Mouse (Mus musculus) small intestine, adult 2 months (tissue): ENCODE measurements around the gene Muc2. TPM values are rescaled to one million over a fixed set of nuclear protein-coding genes. Genes with fewer than 3 reads are reported as not detected.

Experiments used
- H3K27ac ChIP-seq: fragments of 200-500 bp; 2 replicates; pipeline ENCODE4 v1.5.1; 2012; ENCODE audit warnings: low read depth, low read length, control low read depth, inconsistent platforms; ENCODE audit not compliant: insufficient read depth
- H3K27me3 ChIP-seq: fragments of 200-500 bp; 2 replicates; pipeline ENCODE4 v1.6.1; 2012; ENCODE audit warnings: mild to moderate bottlenecking, moderate library complexity, low read length, inconsistent platforms; ENCODE audit not compliant: control insufficient read depth, insufficient read depth
- H3K36me3 ChIP-seq: fragments of 200-500 bp; 2 replicates; pipeline ENCODE4 v1.6.1; 2012; ENCODE audit warnings: mild to moderate bottlenecking, low read length, control low read depth, inconsistent platforms; ENCODE audit not compliant: control insufficient read depth, insufficient read depth
- H3K4me1 ChIP-seq: fragments of 200-500 bp; 2 replicates; pipeline ENCODE4 v1.6.1; 2012; ENCODE audit warnings: low read length, inconsistent platforms, mixed read lengths; ENCODE audit not compliant: control insufficient read depth, insufficient read depth, insufficient read length
- H3K4me3 ChIP-seq: fragments of 200-500 bp; 2 replicates; pipeline ENCODE4 v1.5.1; 2012; ENCODE audit warnings: low read depth, mild to moderate bottlenecking, control low read depth, inconsistent platforms, low read length, moderate library complexity
- CTCF ChIP-seq: fragments of 200-500 bp; IDR thresholded peaks from 2 replicates; pipeline ENCODE4 v1.5.1; 2012; ENCODE audit warnings: low read depth, mild to moderate bottlenecking, control low read depth, inconsistent platforms, low read length, moderate library complexity, mixed read lengths; ENCODE audit not compliant: insufficient replicate concordance, insufficient read length; ENCODE audit errors: extremely low read depth
- POLR2A ChIP-seq: fragments of 200-500 bp; IDR thresholded peaks from 2 replicates; pipeline ENCODE4 v1.6.1; 2012; ENCODE audit warnings: low read depth, mild to moderate bottlenecking, control low read depth, inconsistent platforms, low read length, moderate library complexity
- WGBS: fragments of 180-500 bp; shearing (Covaris S2); methylation state at CpG from one replicate; pipeline ENCODE4 v1.1.7; 2018; 5-methylcytosine and 5-hydroxymethylcytosine counted together
- polyA plus RNA-seq: library from polyadenylated mRNA; depleted of rRNA; stranded (reverse); fragments of >200 nt; gene quantifications from 2 replicates; pipeline ENCODE4 v1.2.3, GENCODE M21; 2012

Muc2 gene
- polyA plus RNA-seq, 1 experiment: 2,633 TPM

DNA sequence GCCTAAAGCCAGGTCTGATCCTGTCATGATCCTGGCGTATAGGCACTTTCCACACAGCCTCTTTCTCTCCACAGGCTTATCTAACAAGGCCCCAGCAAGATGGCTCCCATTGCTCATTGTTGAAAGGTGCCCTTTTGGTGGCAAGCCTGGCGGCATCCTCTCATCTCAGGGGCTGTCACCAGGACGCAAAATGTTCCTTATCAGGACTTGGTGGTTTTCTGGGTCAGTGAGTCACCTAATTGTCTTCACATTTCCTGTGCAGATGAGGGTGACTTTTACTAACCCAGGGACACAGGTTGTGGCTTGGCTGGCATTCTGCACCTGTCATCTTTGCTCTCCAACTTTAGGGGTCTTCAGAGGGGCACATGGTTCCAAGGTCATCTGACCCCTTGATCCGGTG lies 68.2 kb downstream of the Muc2 start:
- no peaks in the 10 kb centered on the region for H3K4me1 ChIP-seq
- H3K4me3 ChIP-seq: no peak overlapping the region
- H3K36me3 ChIP-seq: no peaks in the 10 kb centered on the region
- no peak for TF ChIP-seq POLR2A
- no peak for TF ChIP-seq CTCF
- no peak overlapping the region for H3K27ac ChIP-seq
- 60% methylated on average over 4 of the region's 4 CpGs for WGBS
- no peaks in the 10 kb centered on the region; the same call in 1 of the 2 replicates for H3K27me3 ChIP-seq

DNA sequence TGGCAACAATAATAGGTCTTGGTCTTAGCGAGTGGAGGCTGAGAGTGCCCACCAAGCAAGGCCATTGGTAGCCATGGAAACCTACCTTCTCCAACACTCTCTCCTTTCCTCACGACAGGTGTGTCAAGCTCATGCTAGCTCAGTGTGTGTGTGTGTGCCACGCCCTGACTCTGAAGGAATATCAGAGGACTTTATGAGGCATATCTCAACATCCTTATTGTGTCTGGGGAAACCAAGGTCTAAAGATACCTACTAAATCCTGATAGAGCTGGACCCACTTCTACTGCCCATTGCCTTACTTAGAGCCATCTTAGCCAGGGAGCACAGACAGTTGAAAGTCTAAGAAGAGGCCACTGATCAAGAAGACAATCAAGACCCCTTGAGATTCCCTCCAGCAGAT lies 80.4 kb downstream of the Muc2 start:
- no peak overlapping the region for H3K4me3 ChIP-seq
- no peaks in the 10 kb centered on the region for H3K36me3 ChIP-seq
- peaks cover 3% of the 10 kb centered on the region; the same call in 1 of the 2 replicates for H3K27me3 ChIP-seq
- H3K27ac ChIP-seq: peak overlapping the region; percentile 28; the same call in 1 of the 2 replicates
- WGBS: 33% methylated on average over 3 of the region's 3 CpGs
- H3K4me1 ChIP-seq: peaks cover 12% of the 10 kb centered on the region; the same call in 1 of the 2 replicates
- no peak for TF ChIP-seq POLR2A
- no peak for TF ChIP-seq CTCF

DNA sequence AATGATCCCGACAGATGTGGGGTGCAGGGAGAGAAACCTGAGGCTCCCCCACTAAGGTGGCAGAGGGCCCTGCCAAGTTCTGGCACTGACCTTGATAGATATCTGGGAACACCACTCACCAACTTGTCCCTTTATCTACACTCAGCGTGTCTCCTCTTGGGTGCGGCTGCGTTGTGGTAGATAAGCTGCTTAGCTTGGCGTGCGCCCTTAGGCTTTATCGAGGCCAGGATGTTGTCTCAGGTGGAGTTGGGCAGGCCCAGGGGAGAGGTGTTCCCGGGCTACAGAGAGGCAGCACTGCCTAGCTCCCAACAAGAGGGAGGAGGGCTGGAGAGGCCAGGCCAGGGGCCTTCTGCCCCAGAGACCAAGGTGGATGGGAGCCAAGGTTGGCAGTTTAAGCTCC lies 80.8 kb downstream of the Muc2 start:
- TF ChIP-seq CTCF (no peak), POLR2A (no peak)
- no peaks in the 10 kb centered on the region for H3K27me3 ChIP-seq
- H3K36me3 ChIP-seq: no peaks in the 10 kb centered on the region
- H3K4me3 ChIP-seq: no peak overlapping the region
- H3K4me1 ChIP-seq: peaks cover 12% of the 10 kb centered on the region; the same call in 1 of the 2 replicates
- WGBS: 16% methylated on average over 8 of the region's 8 CpGs
- H3K27ac ChIP-seq: peak overlapping the region; percentile 28; the same call in 1 of the 2 replicates

DNA sequence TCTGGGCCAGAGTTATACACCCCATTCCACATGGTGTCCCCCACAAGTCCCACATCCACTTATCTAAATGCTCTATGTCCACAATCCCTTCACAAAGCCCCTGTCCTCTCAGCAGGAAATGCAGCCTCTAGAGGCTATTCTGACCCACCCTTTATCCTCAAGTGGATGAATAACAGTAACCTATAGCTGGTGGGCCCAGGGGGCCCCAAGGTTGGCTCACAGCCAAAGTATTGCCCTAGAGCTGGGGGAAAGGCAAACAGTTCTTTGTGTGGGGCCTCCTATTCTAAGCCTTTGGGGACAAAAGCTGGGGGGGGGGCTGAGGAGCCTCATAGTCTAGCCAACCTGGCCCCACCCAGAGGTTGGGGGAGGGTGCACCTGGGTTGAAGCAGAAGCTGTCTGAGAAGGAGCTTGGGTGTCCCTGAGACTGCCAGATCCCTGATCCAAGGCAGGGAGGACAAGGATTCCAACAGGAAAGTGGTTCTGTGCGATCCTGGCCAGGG lies 82.0 kb downstream of the Muc2 start:
- Histone ChIP-seq H3K36me3 (no peaks in the 10 kb centered on the region), H3K27ac (no peak overlapping the region), H3K27me3 (no peaks in the 10 kb centered on the region), H3K4me3 (no peak overlapping the region), H3K4me1 (peaks cover 12% of the 10 kb centered on the region; the same call in 1 of the 2 replicates)
- WGBS: 44% methylated on average over 1 of the region's 1 CpGs
- no peak for TF ChIP-seq POLR2A
- no peak for TF ChIP-seq CTCF

DNA sequence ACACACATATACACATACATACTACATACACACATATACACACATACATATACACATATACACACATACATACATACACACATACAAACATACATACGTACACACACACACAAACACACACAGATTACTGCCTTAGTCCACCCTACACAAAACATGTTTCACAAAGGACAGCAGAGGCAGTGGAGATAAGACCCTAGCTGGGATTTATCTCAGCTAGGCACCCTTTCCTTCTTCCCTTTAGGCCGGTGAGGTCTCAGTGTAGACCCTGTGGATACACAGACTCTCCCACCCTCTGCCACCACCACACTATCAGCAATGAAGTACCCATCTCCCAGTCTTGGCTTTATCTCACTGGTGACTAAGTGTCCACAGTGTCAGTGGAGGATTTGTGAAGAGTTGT lies 84.7 kb downstream of the Muc2 start:
- H3K27me3 ChIP-seq: peaks cover 6% of the 10 kb centered on the region; the same call in 1 of the 2 replicates
- H3K36me3 ChIP-seq: no peaks in the 10 kb centered on the region
- TF ChIP-seq POLR2A: no peak
- no peak for TF ChIP-seq CTCF
- H3K27ac ChIP-seq: no peak overlapping the region
- H3K4me1 ChIP-seq: peaks cover 12% of the 10 kb centered on the region; the same call in 1 of the 2 replicates
- no peak overlapping the region for H3K4me3 ChIP-seq
- 88% methylated on average over 2 of the region's 2 CpGs for WGBS

DNA sequence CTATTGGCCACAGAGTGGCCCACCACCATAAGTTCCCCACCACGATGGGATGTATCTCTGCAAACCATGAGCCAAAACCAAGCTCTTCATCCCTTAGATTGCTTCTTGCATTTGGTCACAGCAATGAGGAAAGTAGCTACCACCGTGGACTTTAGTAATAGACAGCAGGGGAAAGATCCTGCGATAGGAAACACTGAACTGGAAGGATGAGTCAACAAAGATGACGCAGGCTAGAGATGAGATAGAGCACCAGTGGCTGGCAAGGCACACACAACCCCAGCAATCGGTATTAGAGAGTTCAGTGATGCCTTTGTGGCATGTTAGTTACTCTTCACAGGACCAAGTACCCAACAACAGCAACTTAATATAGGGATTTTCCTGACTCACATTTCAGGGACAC lies 86.1 kb downstream of the Muc2 start:
- WGBS: 84% methylated on average over 5 of the region's 5 CpGs
- H3K36me3 ChIP-seq: no peaks in the 10 kb centered on the region
- TF ChIP-seq POLR2A (no peak), CTCF (no peak)

DNA sequence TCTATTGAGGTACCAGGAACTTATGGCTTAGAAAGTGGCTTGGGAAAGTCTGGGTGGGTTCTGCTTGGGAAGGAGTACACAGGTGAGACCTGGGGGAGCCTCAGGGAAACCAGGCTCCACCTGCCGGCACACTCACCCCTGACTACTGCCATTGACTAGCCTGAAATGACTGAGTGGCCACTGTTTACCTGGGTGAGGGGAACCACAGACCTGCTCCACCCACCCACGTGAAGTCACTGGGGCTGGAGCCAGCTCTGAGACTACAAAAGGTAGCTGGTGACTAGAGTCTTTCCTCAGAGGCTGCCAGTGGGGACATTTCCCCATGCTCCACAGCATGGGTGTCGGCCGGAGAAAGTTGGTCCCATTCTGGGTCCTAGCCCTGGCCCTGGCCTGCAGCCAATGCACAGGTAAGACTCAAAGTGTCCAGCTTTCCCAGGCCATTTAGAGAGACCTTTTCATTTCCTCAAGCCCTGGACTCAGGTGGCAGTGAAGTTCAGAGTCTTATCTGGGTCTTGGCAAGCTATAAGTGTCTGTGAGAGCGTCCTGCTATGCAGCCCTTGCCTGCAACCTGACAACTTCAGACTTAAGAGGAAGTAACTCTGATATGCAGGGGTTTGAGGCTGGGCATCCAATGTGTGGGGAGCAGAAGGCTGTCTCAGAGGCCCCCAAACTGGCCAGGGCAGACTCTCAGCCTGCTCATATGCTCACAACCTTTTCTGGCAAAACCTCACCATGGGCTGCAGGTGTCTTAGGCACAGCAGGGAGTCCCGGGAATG lies 98.7 kb downstream of the Muc2 start, which contains the start of gene Muc5ac:
Muc5ac (plus strand) TSS at position 296 of the 776 bp plus-strand sequence.
- no peaks in the 10 kb centered on the region for H3K4me1 ChIP-seq
- H3K36me3 ChIP-seq: no peaks in the 10 kb centered on the region
- 54% methylated on average over 6 of the region's 6 CpGs for WGBS
- peaks cover 3% of the 10 kb centered on the region for H3K27me3 ChIP-seq
- TF ChIP-seq POLR2A: no peak
- no peak for TF ChIP-seq CTCF
- no peak within 1 kb of the TSS for H3K4me3 ChIP-seq
- no peak within 1 kb of the TSS for H3K27ac ChIP-seq

More for the DNA sequence above, 86.1 kb downstream of the Muc2 start:
- Histone ChIP-seq H3K27me3 (peaks cover 6% of the 10 kb centered on the region; the same call in 1 of the 2 replicates), H3K4me3 (no peak overlapping the region), H3K4me1 (peaks cover 3% of the 10 kb centered on the region; the same call in 1 of the 2 replicates), H3K27ac (no peak overlapping the region)
